Mouse (Mus musculus): ENCODE data around the gene D430041D05Rik. TPM values are rescaled to one million over a fixed set of nuclear protein-coding genes. Genes with fewer than 3 reads are reported as not detected.

Gene D430041D05Rik
- polyA plus RNA-seq, 1 experiment = 0.03 TPM

DNA sequence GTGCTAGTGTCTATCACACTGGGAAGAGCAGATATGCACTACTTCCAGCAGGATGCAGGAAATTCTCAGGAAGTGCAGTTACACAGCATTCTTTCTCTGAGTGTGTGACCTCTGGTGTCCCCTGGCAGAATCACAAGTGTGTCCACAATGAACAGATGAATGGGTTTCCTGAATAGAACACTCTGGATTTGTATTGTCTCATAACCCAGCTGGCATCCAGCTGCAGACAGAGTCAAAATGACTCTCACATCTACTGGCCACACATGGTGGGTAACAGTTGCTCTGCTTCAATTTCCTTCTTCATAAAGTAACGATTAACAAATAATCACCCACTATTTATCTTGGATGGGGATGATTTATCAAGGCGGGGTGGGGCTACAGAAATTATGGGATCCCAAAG lies 43.5 kb downstream of the D430041D05Rik start:
- no peak overlapping the region for H3K4me3 ChIP-seq (replicated peaks)
- H3K27me3 ChIP-seq (replicated peaks) = peaks cover 11% of the 10 kb centered on the region
- H3K36me3 ChIP-seq (replicated peaks; ENCODE audit: low read length) = no peaks in the 10 kb centered on the region
- H3K9me3 ChIP-seq = no peaks in the 10 kb centered on the region
- H3K4me1 ChIP-seq = peaks cover 6% of the 10 kb centered on the region
- TF ChIP-seq GATA1 (IDR thresholded peaks at IDR 0.05; ENCODE audit: borderline replicate concordance, low read length) (no peak), FLI1 (IDR thresholded peaks at IDR 0.05; ENCODE audit: low read length) (no peak)

DNA sequence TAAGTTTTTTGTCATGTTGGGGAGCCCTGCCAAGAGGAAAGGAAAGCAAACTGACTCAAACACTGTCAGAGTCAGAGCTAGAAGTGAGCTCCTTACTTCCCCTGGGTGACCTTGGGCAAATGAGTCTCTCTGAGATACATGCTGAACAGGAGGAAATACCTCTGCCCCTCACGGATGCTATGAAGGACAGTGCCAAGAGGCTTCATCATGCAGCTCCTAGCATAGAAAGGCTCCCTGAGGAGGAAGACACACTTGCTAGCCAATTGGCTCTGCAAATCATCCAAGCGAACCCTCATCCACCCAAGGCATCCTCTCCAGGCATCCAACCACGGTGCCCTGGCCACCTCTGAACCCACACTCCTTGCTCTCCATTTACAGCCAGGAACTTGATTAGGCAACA lies 51.5 kb downstream of the D430041D05Rik start:
- no peaks in the 10 kb centered on the region for H3K9me3 ChIP-seq
- H3K4me1 ChIP-seq = no peaks in the 10 kb centered on the region; the same call in 1 of the 2 replicates

DNA sequence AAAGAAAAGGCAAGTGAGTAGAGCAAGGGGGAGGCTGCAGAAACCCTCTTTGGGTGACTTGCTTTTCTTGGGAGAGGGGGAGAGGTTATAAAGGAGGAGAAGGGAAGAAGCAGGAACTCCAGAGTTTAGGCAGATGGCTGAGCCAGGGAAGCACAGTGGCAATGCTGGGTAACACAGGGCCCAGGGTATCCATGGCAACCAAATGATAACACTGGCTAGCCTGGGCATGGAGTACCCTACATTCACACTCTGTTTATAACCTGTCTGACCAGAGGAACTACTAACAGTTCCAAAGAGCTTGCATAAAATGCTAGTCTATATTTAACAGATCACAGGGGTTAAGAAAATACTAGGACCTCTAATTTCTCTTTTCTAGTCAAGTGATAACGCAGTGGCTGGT lies 51.9 kb downstream of the D430041D05Rik start:
- no peak for TF ChIP-seq FLI1 (IDR thresholded peaks at IDR 0.05; ENCODE audit: low read length)
- no peak for TF ChIP-seq GATA1 (IDR thresholded peaks at IDR 0.05; ENCODE audit: borderline replicate concordance, low read length)
- peaks cover 17% of the 10 kb centered on the region for H3K27me3 ChIP-seq (replicated peaks)
- no peaks in the 10 kb centered on the region; the same call in 1 of the 2 replicates for H3K4me1 ChIP-seq
- no peaks in the 10 kb centered on the region for H3K36me3 ChIP-seq (replicated peaks; ENCODE audit: low read length)
- H3K9me3 ChIP-seq = no peaks in the 10 kb centered on the region
- H3K4me3 ChIP-seq (replicated peaks) = no peak overlapping the region

More for the DNA sequence above, 51.5 kb downstream of the D430041D05Rik start:
- no peaks in the 10 kb centered on the region for H3K36me3 ChIP-seq (replicated peaks; ENCODE audit: low read length)
- peaks cover 17% of the 10 kb centered on the region for H3K27me3 ChIP-seq (replicated peaks)
- TF ChIP-seq GATA1 (IDR thresholded peaks at IDR 0.05; ENCODE audit: borderline replicate concordance, low read length) (no peak), FLI1 (IDR thresholded peaks at IDR 0.05; ENCODE audit: low read length) (no peak)
- H3K4me3 ChIP-seq (replicated peaks) = no peak overlapping the region

DNA sequence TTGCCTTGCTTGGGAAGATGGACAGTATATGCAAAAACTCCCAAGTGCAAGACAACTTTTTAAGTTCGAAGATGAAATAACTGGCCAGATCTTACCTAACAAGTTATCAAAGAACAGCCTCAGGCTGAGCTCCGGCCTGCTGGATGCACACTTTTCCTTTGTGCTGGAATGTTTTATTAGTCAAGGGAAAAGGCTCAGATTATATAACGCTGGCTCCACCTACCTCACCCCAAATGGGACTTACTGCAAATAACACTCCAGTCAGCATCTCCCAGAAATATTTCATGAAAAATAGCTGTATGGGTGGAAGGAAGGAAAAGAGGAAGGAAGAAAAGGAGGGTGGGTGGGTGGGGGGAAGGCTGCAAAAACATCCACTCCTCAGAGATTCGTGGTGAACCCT lies 54.3 kb downstream of the D430041D05Rik start:
- Histone ChIP-seq H3K4me3 (replicated peaks) (no peak overlapping the region), H3K36me3 (replicated peaks; ENCODE audit: low read length) (no peaks in the 10 kb centered on the region), H3K27me3 (replicated peaks) (peaks cover 15% of the 10 kb centered on the region), H3K9me3 (no peaks in the 10 kb centered on the region), H3K4me1 (no peaks in the 10 kb centered on the region)
- no peak for TF ChIP-seq FLI1 (IDR thresholded peaks at IDR 0.05; ENCODE audit: low read length)
- no peak for TF ChIP-seq GATA1 (IDR thresholded peaks at IDR 0.05; ENCODE audit: borderline replicate concordance, low read length)

DNA sequence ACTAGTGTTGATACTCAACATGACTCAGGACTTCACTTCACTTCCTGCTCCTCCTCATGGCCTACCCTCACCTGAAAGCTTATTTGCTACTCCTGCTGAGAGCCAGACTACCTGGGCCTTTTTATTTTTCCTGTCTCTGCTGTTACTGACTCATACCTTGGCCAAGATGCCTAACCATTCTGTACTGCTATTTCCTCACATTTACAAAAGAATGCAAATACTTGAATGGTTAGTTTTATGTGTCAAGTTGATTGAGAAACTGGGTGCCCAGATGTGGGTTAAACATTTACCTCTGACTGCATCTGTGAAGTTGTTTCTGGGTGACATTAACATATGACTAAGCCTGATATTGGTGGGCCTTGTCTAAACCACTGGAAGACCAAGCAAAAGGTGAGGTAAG lies 56.7 kb downstream of the D430041D05Rik start:
- H3K36me3 ChIP-seq (replicated peaks; ENCODE audit: low read length) = no peaks in the 10 kb centered on the region
- no peak for TF ChIP-seq FLI1 (IDR thresholded peaks at IDR 0.05; ENCODE audit: low read length)
- TF ChIP-seq GATA1 (IDR thresholded peaks at IDR 0.05; ENCODE audit: borderline replicate concordance, low read length) = no peak
- H3K9me3 ChIP-seq = no peaks in the 10 kb centered on the region
- H3K27me3 ChIP-seq (replicated peaks) = peaks cover 15% of the 10 kb centered on the region
- no peaks in the 10 kb centered on the region for H3K4me1 ChIP-seq
- no peak overlapping the region for H3K4me3 ChIP-seq (replicated peaks)

DNA sequence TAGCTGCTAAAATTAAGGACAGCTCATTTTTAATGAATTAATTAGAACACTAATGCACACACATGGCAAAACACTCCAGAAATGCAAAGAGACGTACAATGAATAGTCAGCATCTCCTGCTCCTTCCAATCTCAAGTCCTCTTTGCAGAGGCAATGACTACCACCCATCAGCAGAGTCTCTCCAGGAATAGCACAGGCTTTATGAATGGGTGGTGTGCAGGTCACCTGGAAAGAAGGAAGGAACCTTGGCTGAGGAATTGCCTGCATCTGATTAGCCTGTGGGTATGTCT lies 58.7 kb downstream of the D430041D05Rik start:
- H3K36me3 ChIP-seq (replicated peaks; ENCODE audit: low read length) = no peaks in the 10 kb centered on the region
- H3K9me3 ChIP-seq = no peaks in the 10 kb centered on the region
- H3K4me1 ChIP-seq = no peaks in the 10 kb centered on the region
- H3K4me3 ChIP-seq (replicated peaks) = no peak overlapping the region
- peaks cover 10% of the 10 kb centered on the region for H3K27me3 ChIP-seq (replicated peaks)
- TF ChIP-seq GATA1 (IDR thresholded peaks at IDR 0.05; ENCODE audit: borderline replicate concordance, low read length) (no peak), FLI1 (IDR thresholded peaks at IDR 0.05; ENCODE audit: low read length) (no peak)

DNA sequence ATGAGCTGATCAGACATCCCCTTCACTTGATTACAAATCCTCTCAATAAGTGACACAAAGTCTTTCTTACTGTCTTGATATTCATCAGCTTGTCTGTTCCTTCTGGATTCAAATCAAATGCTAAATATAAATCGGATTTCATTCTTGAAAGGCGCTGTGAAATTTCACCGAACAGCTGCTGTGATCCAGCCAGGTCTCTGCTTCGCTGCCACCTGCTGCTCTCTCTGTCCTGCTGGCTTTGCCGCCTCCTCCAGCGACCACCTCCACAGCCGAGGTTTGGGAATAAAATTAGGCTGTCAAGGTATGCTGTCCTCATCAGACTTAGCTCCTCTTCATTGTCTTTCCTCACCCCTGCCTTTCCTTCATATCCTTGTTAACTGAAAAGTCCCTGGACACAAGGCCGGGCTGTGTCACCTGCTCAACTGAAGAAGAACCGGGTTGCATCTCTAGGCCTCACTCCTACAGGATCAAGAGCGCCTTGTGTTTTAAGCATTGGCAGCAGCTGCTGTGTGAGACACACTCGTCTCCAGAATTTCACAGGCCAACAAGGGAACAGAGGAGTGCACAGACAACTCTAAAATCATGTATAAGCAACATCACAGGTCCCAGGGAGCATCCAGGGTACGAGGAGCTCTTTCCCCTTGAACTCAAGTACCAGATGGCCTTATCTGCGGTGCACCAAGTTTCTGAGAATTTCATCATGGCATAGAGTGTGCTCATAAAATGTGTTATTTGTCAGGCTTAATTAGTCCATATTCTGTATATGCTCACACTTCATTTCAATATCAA lies 59.2 kb downstream of the D430041D05Rik start:
- Histone ChIP-seq H3K27me3 (replicated peaks) (peaks cover 10% of the 10 kb centered on the region), H3K4me1 (no peaks in the 10 kb centered on the region), H3K36me3 (replicated peaks; ENCODE audit: low read length) (no peaks in the 10 kb centered on the region), H3K9me3 (no peaks in the 10 kb centered on the region), H3K4me3 (replicated peaks) (no peak overlapping the region)
- no peak for TF ChIP-seq GATA1 (IDR thresholded peaks at IDR 0.05; ENCODE audit: borderline replicate concordance, low read length)
- no peak for TF ChIP-seq FLI1 (IDR thresholded peaks at IDR 0.05; ENCODE audit: low read length)

DNA sequence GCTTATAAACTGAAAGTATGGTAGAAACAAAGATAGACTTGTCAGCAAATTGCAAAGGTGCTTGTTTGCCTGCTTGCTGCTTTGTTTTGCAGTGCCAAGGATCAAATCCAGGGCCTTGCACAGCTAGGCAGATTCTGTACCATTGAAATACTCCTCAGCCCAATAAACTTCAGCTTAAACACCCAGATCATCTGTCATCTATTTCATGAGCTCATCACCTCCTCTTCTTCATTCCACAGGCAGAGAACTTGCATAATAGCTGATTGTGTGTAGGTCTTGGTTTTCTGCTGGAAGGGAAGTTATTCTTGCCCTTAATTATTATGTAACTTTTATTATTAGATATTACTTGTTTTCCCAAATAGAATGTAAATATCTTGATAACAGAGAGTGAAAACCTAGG lies 73.2 kb downstream of the D430041D05Rik start:
- no peak for TF ChIP-seq GATA1 (IDR thresholded peaks at IDR 0.05; ENCODE audit: borderline replicate concordance, low read length)
- H3K9me3 ChIP-seq = no peaks in the 10 kb centered on the region
- no peak overlapping the region for H3K4me3 ChIP-seq (replicated peaks)
- no peaks in the 10 kb centered on the region for H3K4me1 ChIP-seq
- H3K27me3 ChIP-seq (replicated peaks) = no peaks in the 10 kb centered on the region
- H3K36me3 ChIP-seq (replicated peaks; ENCODE audit: low read length) = no peaks in the 10 kb centered on the region

DNA sequence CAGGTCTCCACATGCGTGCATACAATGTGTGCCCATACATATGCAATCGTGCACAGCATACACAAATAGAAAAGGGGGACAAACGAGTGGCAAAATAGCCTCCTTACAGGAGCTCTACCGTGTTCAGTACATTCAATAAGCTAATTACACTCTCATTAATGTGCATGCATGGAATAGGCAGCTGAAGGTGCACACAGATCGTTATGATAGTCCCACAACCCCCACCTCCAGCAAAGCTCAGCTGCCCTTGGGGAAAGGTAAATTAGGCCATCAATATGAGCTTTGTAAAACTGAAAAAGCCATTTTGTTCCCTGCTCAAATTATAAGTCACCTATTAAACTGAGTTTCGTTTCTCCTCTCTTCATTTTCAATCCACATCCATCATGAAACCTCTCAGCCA lies 75.0 kb downstream of the D430041D05Rik start:
- Histone ChIP-seq H3K9me3 (no peaks in the 10 kb centered on the region), H3K36me3 (replicated peaks; ENCODE audit: low read length) (no peaks in the 10 kb centered on the region), H3K27me3 (replicated peaks) (peaks cover 3% of the 10 kb centered on the region), H3K4me3 (replicated peaks) (no peak overlapping the region), H3K4me1 (no peaks in the 10 kb centered on the region)
- no peak for TF ChIP-seq FLI1 (IDR thresholded peaks at IDR 0.05; ENCODE audit: low read length)
- no peak for TF ChIP-seq GATA1 (IDR thresholded peaks at IDR 0.05; ENCODE audit: borderline replicate concordance, low read length)

DNA sequence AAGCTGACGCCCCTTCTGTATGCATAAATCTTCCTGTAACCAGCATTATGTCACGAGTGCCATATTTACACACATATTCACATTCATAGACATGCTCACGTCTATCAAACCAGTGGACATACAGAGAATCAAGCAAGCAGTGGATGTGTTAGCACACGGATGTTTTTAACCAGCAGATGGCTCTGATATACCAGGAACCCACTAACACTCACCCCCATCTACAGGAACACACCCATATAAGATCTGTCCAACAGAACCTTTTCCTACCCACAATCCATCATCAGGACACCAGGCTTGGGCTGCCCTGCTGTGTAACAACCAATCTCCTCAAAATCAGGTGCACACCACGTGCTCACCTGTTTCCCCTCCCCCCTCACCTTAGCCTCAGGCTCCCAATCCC lies 76.9 kb downstream of the D430041D05Rik start:
- Histone ChIP-seq H3K36me3 (replicated peaks; ENCODE audit: low read length) (no peaks in the 10 kb centered on the region), H3K4me3 (replicated peaks) (no peak overlapping the region), H3K4me1 (no peaks in the 10 kb centered on the region), H3K27me3 (replicated peaks) (peaks cover 3% of the 10 kb centered on the region), H3K9me3 (no peaks in the 10 kb centered on the region)
- TF ChIP-seq GATA1 (IDR thresholded peaks at IDR 0.05; ENCODE audit: borderline replicate concordance, low read length) (no peak), FLI1 (IDR thresholded peaks at IDR 0.05; ENCODE audit: low read length) (no peak)
